Mouse (Mus musculus): ENCODE data around the gene 4933415A04Rik. TPM values are rescaled to one million over a fixed set of nuclear protein-coding genes. Genes with fewer than 3 reads are reported as not detected.

4933415A04Rik gene
- total and polyA plus RNA-seq, 2 experiments: not detected

GRCm38 (mm10) chr11:43604891-43605290, 18.1 kb downstream of the 4933415A04Rik start:
- Histone ChIP-seq H3K9ac (ENCODE audit: low read depth, low read length) (no peak overlapping the region), H3K79me2 (ENCODE audit: control insufficient read depth, insufficient read depth, low read length) (no peaks in the 10 kb centered on the region), H3K4me3 (ENCODE audit: insufficient read depth, low read depth, low read length) (no peak overlapping the region), H3K27ac (replicated peaks; ENCODE audit: insufficient read depth, low read depth, low read length) (no peak overlapping the region), H3K4me1 (ENCODE audit: control insufficient read depth, insufficient read depth, low read length) (no peaks in the 10 kb centered on the region), H3K36me3 (ENCODE audit: control insufficient read depth, insufficient read depth, low read length) (no peaks in the 10 kb centered on the region), H3K27me3 (ENCODE audit: control insufficient read depth, insufficient read depth, low read length) (no peaks in the 10 kb centered on the region)
- DNase-seq (ENCODE audit: extremely low read depth, low read depth, low spot score): no peak
- WGBS: 86% methylated on average over 6 of the region's 6 CpGs
- TF ChIP-seq POLR2A (IDR thresholded peaks at IDR 0.05; ENCODE audit: extremely low read depth, insufficient read depth, low read length) (no peak), CTCF (IDR thresholded peaks at IDR 0.05; ENCODE audit: low read depth, low read length) (no peak)

GRCm38 (mm10) chr11:43605859-43606258, 19.0 kb downstream of the 4933415A04Rik start:
- WGBS: 87% methylated on average over 6 of the region's 6 CpGs
- Histone ChIP-seq H3K27ac (replicated peaks; ENCODE audit: insufficient read depth, low read depth, low read length) (no peak overlapping the region), H3K79me2 (ENCODE audit: control insufficient read depth, insufficient read depth, low read length) (no peaks in the 10 kb centered on the region), H3K4me3 (ENCODE audit: insufficient read depth, low read depth, low read length) (no peak overlapping the region), H3K36me3 (ENCODE audit: control insufficient read depth, insufficient read depth, low read length) (no peaks in the 10 kb centered on the region), H3K27me3 (ENCODE audit: control insufficient read depth, insufficient read depth, low read length) (no peaks in the 10 kb centered on the region), H3K9ac (ENCODE audit: low read depth, low read length) (no peak overlapping the region), H3K4me1 (ENCODE audit: control insufficient read depth, insufficient read depth, low read length) (no peaks in the 10 kb centered on the region)
- no peak for DNase-seq (ENCODE audit: extremely low read depth, low read depth, low spot score)
- TF ChIP-seq CTCF (IDR thresholded peaks at IDR 0.05; ENCODE audit: low read depth, low read length): no peak
- no peak for TF ChIP-seq POLR2A (IDR thresholded peaks at IDR 0.05; ENCODE audit: extremely low read depth, insufficient read depth, low read length)

DNA sequence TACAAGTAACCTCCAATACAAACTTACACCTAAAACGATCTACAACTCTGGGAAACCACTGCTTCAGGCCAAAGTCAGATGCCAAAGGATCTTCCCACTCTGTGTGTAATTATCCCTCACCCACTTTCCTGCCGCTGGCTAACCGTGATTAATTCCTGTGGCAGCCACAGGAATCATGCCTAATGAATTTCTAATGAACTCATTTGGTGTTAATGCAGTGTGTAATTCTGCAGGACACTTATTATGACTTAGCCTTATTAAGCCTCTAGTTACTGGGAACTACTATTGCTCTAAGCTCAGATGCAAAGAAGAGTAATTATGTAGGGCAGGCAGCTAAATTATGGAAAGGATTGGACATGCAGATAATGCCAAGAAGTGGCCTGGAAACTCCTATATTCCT, 21.6 kb downstream of the 4933415A04Rik start:
- Histone ChIP-seq H3K36me3 (ENCODE audit: control insufficient read depth, insufficient read depth, low read length) (no peaks in the 10 kb centered on the region), H3K27me3 (ENCODE audit: control insufficient read depth, insufficient read depth, low read length) (no peaks in the 10 kb centered on the region), H3K4me3 (ENCODE audit: insufficient read depth, low read depth, low read length) (no peak overlapping the region), H3K27ac (replicated peaks; ENCODE audit: insufficient read depth, low read depth, low read length) (no peak overlapping the region), H3K9ac (ENCODE audit: low read depth, low read length) (no peak overlapping the region), H3K4me1 (ENCODE audit: control insufficient read depth, insufficient read depth, low read length) (no peaks in the 10 kb centered on the region), H3K79me2 (ENCODE audit: control insufficient read depth, insufficient read depth, low read length) (no peaks in the 10 kb centered on the region)
- DNase-seq (ENCODE audit: extremely low read depth, low read depth, low spot score): no peak
- WGBS: 87% methylated on average over 3 of the region's 3 CpGs
- TF ChIP-seq POLR2A (IDR thresholded peaks at IDR 0.05; ENCODE audit: extremely low read depth, insufficient read depth, low read length): no peak
- no peak for TF ChIP-seq CTCF (IDR thresholded peaks at IDR 0.05; ENCODE audit: low read depth, low read length)

GRCm38 (mm10) chr11:43610006-43610661, 23.3 kb downstream of the 4933415A04Rik start:
- Histone ChIP-seq H3K9ac (ENCODE audit: low read depth, low read length) (no peak overlapping the region), H3K27me3 (ENCODE audit: control insufficient read depth, insufficient read depth, low read length) (no peaks in the 10 kb centered on the region), H3K79me2 (ENCODE audit: control insufficient read depth, insufficient read depth, low read length) (no peaks in the 10 kb centered on the region), H3K4me1 (ENCODE audit: control insufficient read depth, insufficient read depth, low read length) (no peaks in the 10 kb centered on the region), H3K4me3 (ENCODE audit: insufficient read depth, low read depth, low read length) (no peak overlapping the region), H3K27ac (replicated peaks; ENCODE audit: insufficient read depth, low read depth, low read length) (no peak overlapping the region), H3K36me3 (ENCODE audit: control insufficient read depth, insufficient read depth, low read length) (no peaks in the 10 kb centered on the region)
- WGBS: 86% methylated on average over 10 of the region's 10 CpGs
- DNase-seq (ENCODE audit: extremely low read depth, low read depth, low spot score): no peak
- TF ChIP-seq CTCF (IDR thresholded peaks at IDR 0.05; ENCODE audit: low read depth, low read length): no peak
- no peak for TF ChIP-seq POLR2A (IDR thresholded peaks at IDR 0.05; ENCODE audit: extremely low read depth, insufficient read depth, low read length)

DNA sequence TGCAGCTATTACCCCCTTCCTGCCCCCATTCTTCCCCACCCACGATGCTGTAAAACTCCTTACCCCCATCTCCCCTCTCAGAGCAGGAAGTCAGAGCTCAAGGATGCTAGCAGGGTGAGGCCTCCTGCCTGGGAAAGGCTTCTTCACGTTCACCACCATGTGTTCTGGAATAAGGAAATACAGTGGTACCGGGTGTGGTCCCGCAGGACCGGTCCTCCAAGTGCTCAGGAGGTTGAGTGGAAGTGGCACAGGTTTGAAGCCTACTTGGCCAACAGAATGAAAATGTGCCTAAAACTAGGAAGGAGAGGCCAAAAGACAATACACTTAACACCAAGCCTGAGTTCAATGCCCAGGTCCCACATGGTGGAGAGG, 23.8 kb downstream of the 4933415A04Rik start:
- no peak overlapping the region for H3K27ac ChIP-seq (replicated peaks; ENCODE audit: insufficient read depth, low read depth, low read length)

DNA sequence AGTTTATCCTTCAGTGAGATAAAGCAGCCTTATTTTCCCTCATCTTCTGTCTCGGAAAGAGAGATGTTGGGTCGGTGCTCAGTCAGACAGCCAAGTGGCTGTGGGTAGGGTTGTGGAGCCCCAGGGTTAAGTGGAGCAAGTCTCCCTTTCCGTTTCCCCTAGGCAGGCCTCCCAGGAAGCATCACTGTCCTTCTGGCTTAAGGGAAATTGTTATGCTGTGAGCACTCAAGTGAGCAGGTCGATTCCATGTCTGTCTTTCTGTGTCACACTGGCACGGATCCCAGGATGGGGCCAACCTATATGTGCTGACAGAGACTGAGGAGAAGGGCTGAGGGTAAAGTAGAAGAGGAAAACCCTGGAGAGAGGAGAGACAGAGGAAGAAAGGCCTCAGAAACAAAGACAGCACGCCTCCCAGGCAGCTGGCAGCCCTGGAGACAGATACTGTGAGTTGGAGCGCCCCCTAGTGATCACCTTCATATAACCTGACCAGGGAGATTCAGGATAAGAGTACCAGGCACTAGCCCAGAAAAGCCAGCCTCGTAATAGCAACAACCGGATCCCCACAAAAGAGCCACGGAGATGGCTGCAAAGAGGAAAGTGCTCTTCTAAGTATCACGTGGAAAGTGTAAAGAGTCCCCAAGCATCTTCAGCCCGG, 26.1 kb downstream of the 4933415A04Rik start:
- no peak overlapping the region for H3K9ac ChIP-seq (ENCODE audit: low read depth, low read length)
- TF ChIP-seq POLR2A (IDR thresholded peaks at IDR 0.05; ENCODE audit: extremely low read depth, insufficient read depth, low read length): no peak
- peak; percentile 86 for TF ChIP-seq CTCF (IDR thresholded peaks at IDR 0.05; ENCODE audit: low read depth, low read length)

More for the DNA sequence above, 23.8 kb downstream of the 4933415A04Rik start:
- DNase-seq (ENCODE audit: extremely low read depth, low read depth, low spot score): no peak
- Histone ChIP-seq H3K4me1 (ENCODE audit: control insufficient read depth, insufficient read depth, low read length) (no peaks in the 10 kb centered on the region), H3K27me3 (ENCODE audit: control insufficient read depth, insufficient read depth, low read length) (no peaks in the 10 kb centered on the region), H3K9ac (ENCODE audit: low read depth, low read length) (no peak overlapping the region), H3K4me3 (ENCODE audit: insufficient read depth, low read depth, low read length) (no peak overlapping the region), H3K36me3 (ENCODE audit: control insufficient read depth, insufficient read depth, low read length) (no peaks in the 10 kb centered on the region), H3K79me2 (ENCODE audit: control insufficient read depth, insufficient read depth, low read length) (no peaks in the 10 kb centered on the region)
- TF ChIP-seq POLR2A (IDR thresholded peaks at IDR 0.05; ENCODE audit: extremely low read depth, insufficient read depth, low read length) (no peak), CTCF (IDR thresholded peaks at IDR 0.05; ENCODE audit: low read depth, low read length) (no peak)
- 79% methylated on average over 5 of the region's 5 CpGs for WGBS

More for the DNA sequence above, 26.1 kb downstream of the 4933415A04Rik start:
- Histone ChIP-seq H3K79me2 (ENCODE audit: control insufficient read depth, insufficient read depth, low read length) (no peaks in the 10 kb centered on the region), H3K27me3 (ENCODE audit: control insufficient read depth, insufficient read depth, low read length) (no peaks in the 10 kb centered on the region), H3K27ac (replicated peaks; ENCODE audit: insufficient read depth, low read depth, low read length) (no peak overlapping the region), H3K4me1 (ENCODE audit: control insufficient read depth, insufficient read depth, low read length) (no peaks in the 10 kb centered on the region), H3K36me3 (ENCODE audit: control insufficient read depth, insufficient read depth, low read length) (no peaks in the 10 kb centered on the region), H3K4me3 (ENCODE audit: insufficient read depth, low read depth, low read length) (no peak overlapping the region)
- 36% methylated on average over 12 of the region's 12 CpGs for WGBS
- peak; percentile 44 for DNase-seq (ENCODE audit: extremely low read depth, low read depth, low spot score)

Measured in liver, adult 2 months (tissue).